Mouse (Mus musculus) naive thymus-derived CD4-positive, alpha-beta T cell, adult 2 months (primary cell): Measurements from ENCODE around the gene Klrg1.

Experiments used
- DNase-seq: peaks from one replicate; pipeline ENCODE4 v3.0.0-alpha.2; 2011; ENCODE audit warnings: low read depth

The Klrg1 gene

DNA sequence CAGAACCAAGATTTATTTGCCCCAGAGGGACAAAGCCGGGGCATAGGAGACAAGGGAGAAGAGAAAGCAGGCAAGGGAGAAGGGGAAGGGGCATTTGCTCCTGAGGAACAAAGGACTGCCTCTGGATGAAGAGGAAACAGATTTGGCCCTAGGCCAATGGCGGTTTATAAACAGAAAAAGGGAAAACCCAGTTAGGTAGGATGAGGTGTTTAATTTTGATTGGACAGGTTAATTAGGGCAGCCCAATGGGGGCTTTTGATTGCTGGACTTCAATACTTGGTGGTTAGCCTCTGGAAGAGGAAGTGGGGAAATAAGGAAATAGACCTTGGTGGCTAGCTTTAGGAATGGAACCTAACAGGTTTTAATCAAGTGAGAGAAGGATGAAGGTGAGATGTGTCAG, 9.5 kb upstream of the Klrg1 start:
- peak; percentile 29 for DNase-seq

GRCm38 (mm10) chr6:122291735-122292134, 9.1 kb upstream of the Klrg1 start:
- peak; percentile 63 for DNase-seq

GRCm38 (mm10) chr6:122291264-122291663, 8.6 kb upstream of the Klrg1 start:
- DNase-seq: no peak

DNA sequence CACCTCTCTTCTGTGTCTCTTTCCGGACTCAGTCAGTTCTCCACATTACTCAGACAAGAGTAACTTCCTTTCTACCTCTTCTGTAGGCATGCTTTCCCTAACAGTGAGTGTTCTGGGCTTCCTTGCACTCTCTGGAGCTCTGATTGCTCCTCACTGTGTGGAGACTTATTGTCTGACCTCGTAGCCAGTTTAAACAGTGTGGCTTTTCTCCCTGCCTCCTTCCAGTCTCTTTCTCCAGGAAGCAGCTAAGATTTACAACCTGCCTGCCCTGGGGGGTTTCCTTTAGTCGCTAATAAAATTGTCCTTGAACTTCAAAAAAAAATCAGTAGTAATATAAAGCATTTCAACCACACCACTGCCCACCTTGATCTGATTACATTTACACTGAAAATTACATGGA, 7.6 kb upstream of the Klrg1 start:
- DNase-seq: no peak

DNA sequence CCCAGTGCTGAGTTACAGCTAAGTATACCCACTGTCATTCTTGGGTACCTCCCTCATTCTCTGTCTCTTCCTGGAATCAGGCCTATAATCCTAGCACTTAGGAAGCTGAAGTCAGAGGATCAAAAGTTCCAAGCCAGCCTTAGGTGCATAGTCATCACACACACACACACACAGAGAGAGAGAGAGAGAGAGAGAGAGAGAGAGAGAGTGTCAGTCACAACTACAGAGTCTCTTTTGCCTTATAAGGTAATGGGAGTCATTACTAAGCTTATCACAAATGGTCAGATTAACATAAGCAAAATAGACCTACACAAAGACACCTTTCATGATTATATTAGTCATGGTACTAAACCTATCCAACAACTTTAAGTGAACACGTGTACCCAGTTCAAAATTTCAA, 6.6 kb upstream of the Klrg1 start:
- no peak for DNase-seq

GRCm38 (mm10) chr6:122288263-122288662, 5.6 kb upstream of the Klrg1 start:
- no peak for DNase-seq

- no peak for DNase-seq
Observed at GRCm38 (mm10) chr6:122284823-122285222, 2.1 kb upstream of the Klrg1 start.

- DNase-seq: no peak
Observed at GRCm38 (mm10) chr6:122284304-122284703, 1.6 kb upstream of the Klrg1 start.

DNA sequence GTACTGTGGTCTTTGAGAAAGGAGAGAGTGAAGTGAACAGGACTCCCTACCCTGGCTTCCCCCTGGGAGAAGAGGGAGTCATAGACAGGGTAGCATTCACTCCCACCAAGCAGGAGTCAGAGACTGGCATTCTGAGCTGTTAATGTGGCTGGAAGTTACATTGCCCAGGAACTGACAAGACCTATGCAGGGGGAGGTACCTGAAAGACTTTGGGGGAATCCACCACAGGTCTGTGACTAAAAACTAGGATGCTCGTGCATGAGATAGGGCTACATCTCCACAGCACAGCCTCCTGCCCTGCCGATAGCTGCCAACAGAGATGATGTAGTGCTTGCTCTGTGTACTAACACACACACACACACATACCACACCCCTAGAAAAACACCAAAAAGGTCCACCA, 747 bp upstream of the Klrg1 start:
- no peak for DNase-seq

- no peak for DNase-seq
Observed at GRCm38 (mm10) chr6:122276565-122276964, 6.1 kb downstream of the Klrg1 start.

GRCm38 (mm10) chr6:122274546-122274945, 8.1 kb downstream of the Klrg1 start:
- no peak for DNase-seq

GRCm38 (mm10) chr6:122270152-122270551, 12.5 kb downstream of the Klrg1 start:
- no peak for DNase-seq

DNA sequence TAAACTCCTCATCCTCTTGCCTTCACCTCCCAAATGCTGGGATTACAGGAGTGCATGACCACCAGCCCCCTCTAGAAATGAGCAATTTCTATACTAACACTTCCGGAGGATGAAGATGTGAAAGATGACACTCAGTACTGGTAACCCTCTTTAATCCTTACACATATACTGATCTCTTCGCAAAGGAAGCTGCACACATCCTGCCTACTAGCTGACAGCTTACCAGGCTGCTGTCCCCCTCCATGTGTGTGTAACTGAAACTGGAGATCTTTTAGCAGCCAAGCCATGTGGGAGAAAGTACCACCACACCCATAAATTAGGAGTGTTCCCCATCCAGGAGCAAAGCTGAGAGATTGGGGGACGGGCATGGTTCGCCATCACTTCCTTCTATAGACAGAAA, 13.5 kb downstream of the Klrg1 start:
- DNase-seq: no peak

GRCm38 (mm10) chr6:122268561-122268960, 14.1 kb downstream of the Klrg1 start:
- DNase-seq: no peak

- DNase-seq: no peak
Observed at GRCm38 (mm10) chr6:122262543-122262942, 20.1 kb downstream of the Klrg1 start.

DNA sequence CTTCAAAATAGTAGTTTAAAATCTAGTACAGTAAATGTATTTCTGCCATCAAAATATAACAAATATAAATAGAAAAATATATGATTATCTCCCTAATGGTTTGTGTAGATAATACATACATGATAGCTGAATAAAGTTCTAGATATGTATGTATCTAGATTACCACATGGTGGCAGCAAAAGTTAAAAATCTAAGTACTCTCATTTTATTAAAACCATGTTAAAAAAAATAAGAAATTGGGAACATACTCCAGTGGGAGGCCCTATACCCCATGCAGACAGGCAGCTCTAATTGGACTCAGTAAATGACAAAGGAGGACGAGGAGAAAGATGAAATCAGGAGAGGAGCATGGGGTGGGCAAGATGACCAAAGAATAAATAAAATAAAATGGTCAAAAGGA, 30.5 kb downstream of the Klrg1 start:
- DNase-seq: no peak

DNA sequence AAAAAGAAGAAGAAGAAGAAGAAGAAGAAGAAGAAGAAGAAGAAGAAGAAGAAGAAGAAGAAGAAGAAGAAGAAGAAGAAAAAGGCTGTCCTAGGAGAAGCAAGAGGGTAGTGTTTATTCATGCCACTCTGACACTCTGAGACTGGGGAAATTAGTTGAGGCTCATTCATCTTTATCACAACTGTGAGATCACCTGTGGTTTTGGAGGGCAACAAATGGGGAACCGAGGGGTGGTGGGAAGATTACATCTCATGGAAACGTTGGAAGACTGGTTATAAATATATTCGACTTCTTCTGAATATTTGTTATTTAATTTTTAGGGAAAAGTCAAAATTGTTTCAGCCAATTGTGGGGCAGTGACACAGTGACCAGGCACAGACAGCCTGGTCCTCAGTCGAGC, 32.6 kb downstream of the Klrg1 start:
- DNase-seq: no peak
